Mouse (Mus musculus) stomach, embryonic 14.5 days (tissue): Measurements from ENCODE around the gene Tmem41b. TPM values are rescaled to one million over a fixed set of nuclear protein-coding genes. Genes with fewer than 3 reads are reported as not detected.
"Not testable (repeated sequence)": the region's sequence is repeated elsewhere in the genome, so short reads cannot be mapped to it uniquely, and the experiment has no call there.

Experiments
- ATAC-seq: fragments of 200-750 bp; cut with Nextera tagmentation; 2 replicates; pipeline ENCODE4 v1.8.0; 2017; ENCODE audit warnings: low read depth, moderate TSS enrichment; ENCODE audit not compliant: insufficient number of reproducible peaks, insufficient read depth, low FRiP score
- H3K27ac ChIP-seq: fragments of 300-500 bp; sonication (generic); 2 replicates; pipeline ENCODE4 v1.5.1; 2014; ENCODE audit warnings: mild to moderate bottlenecking, low read length, moderate library complexity, mixed read lengths
- H3K27me3 ChIP-seq: fragments of 300-500 bp; sonication (generic); 2 replicates; pipeline ENCODE4 v1.6.1; 2014; ENCODE audit warnings: low read length, control low read depth, mixed read lengths; ENCODE audit not compliant: control insufficient read depth, insufficient read depth
- H3K36me3 ChIP-seq: fragments of 300-500 bp; sonication (generic); 2 replicates; pipeline ENCODE4 v1.6.1; 2014; ENCODE audit warnings: mild to moderate bottlenecking, control low read depth, low read length, moderate library complexity, mixed read lengths; ENCODE audit not compliant: control insufficient read depth, insufficient read depth
- H3K4me1 ChIP-seq: fragments of 300-500 bp; sonication (generic); 2 replicates; pipeline ENCODE4 v1.6.1; 2014; ENCODE audit warnings: low read length, control low read depth, mixed read lengths; ENCODE audit not compliant: control insufficient read depth, insufficient read depth
- H3K4me2 ChIP-seq: fragments of 300-500 bp; sonication (generic); replicated peaks from 2 replicates; pipeline ENCODE4 v1.6.1; 2014; ENCODE audit warnings: low read depth, low read length, control low read depth
- H3K4me3 ChIP-seq: fragments of 300-500 bp; sonication (generic); 2 replicates; pipeline ENCODE4 v1.5.1; 2014; ENCODE audit warnings: low read depth, low read length, control low read depth
- H3K9ac ChIP-seq: fragments of 300-500 bp; sonication (generic); replicated peaks from 2 replicates; pipeline ENCODE4 v1.6.1; 2014; ENCODE audit warnings: low read depth, mild to moderate bottlenecking, control low read depth, low read length, moderate library complexity, mixed read lengths
- H3K9me3 ChIP-seq: fragments of 300-500 bp; sonication (generic); 2 replicates; pipeline ENCODE4 v1.6.1; 2016; ENCODE audit warnings: low read depth, low read length, control low read depth; ENCODE audit not compliant: control insufficient read depth
- WGBS: fragments of 180-500 bp; shearing (Covaris S2); extraction: QIAGEN DNeasy Blood & Tissue Kit; methylation state at CpG from one replicate; pipeline ENCODE4 v1.1.7; 2014; 5-methylcytosine and 5-hydroxymethylcytosine counted together
- polyA plus RNA-seq: library from polyadenylated mRNA; unstranded; fragments of >200 nt; fragmentation: Nextera tagmentation; extraction: Ambion mirVana; gene quantifications from 2 replicates; pipeline ENCODE4 v1.2.1, GENCODE M21; 2014

Tmem41b gene
- 70.8 and 75.7 TPM in 2 replicates for polyA plus RNA-seq

DNA sequence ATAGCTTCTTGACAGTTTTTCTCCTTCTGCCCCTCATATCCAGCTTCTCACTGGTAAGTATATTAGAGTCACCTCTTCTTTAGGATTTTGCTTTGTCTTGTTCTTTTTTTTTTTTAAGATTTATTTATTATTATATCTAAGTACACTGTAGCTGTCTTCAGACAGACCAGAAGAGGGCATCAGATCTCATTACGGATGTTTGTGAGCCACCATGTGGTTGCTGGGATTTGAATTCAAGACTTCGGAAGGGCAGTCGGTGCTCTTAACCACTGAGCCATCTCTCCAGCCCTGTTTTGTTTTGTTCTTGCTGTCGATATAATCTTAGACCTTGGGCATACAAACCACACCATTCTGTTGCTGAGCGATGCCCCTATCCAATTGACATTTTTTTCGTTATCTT, at the start of gene Tmem41b:
TSS of gene Tmem41b (minus strand) at position 155 of the 400 bp plus-strand sequence.
- H3K36me3 ChIP-seq, H3K9me3 ChIP-seq, ATAC-seq, H3K4me1 ChIP-seq, H3K27me3 ChIP-seq: not testable (repeated sequence)
- Histone ChIP-seq H3K27ac (peak within 1 kb of the TSS; percentile 67; the same call in 1 of the 2 replicates), H3K4me2 (peak within 1 kb of the TSS; percentile 72), H3K4me3 (peak within 1 kb of the TSS; percentile 63), H3K9ac (peak within 1 kb of the TSS; percentile 76)
- 32% methylated on average over 6 of the region's 6 CpGs for WGBS

DNA sequence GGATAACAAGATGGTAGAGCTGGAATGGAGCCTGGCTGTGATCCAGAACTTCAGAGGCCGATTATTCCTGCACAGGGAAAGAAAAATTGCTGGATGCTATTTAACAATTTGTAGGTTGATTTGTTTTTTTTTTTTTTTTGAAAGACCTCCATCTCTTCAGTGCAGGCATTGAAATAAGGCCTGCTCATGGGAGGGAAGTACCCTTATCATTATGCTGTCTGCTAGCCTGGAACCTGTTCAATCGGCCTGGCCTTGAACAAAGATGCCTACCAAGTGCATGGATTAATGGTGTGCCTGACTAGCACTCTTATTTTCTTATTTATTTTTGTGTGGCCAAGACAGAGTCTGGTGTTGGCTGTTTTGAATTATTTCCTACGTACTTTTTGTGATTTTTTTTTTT, 43.6 kb upstream of the Tmem41b start:
- no peak overlapping the region for H3K4me3 ChIP-seq
- H3K9me3 ChIP-seq, result no peaks in the 10 kb centered on the region
- ATAC-seq, result no peak
- H3K4me1 ChIP-seq, result no peaks in the 10 kb centered on the region
- no peak overlapping the region for H3K4me2 ChIP-seq
- H3K27me3 ChIP-seq, result no peaks in the 10 kb centered on the region
- no peak overlapping the region for H3K9ac ChIP-seq
- H3K27ac ChIP-seq, result no peak overlapping the region
- whole genome bisulfite sequencing, result 82% methylated on average over 3 of the region's 3 CpGs
- H3K36me3 ChIP-seq, result peaks cover 36% of the 10 kb centered on the region

DNA sequence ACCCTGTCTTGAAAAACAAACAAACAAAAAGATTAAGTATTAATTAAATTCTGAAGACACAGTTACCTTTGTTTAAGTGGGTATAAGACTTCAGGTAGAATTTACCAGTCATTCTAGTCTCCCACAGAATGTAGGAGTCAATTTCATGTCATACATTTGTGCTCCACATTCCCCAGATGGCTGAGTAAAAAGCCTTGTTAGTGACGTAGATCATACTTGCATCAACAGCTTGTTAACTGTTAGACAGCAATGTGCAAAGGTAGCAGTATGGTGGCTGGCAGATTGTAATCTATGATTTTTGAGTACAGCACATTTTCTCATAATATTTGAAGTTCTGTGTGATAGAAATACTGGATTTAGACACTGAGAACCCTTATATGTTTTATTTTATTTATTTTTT, 42.1 kb upstream of the Tmem41b start:
- Histone ChIP-seq H3K27ac (no peak overlapping the region), H3K4me2 (no peak overlapping the region), H3K9ac (no peak overlapping the region), H3K4me1 (no peaks in the 10 kb centered on the region), H3K4me3 (no peak overlapping the region), H3K9me3 (peaks cover 4% of the 10 kb centered on the region; the same call in 1 of the 2 replicates), H3K27me3 (no peaks in the 10 kb centered on the region), H3K36me3 (peaks cover 28% of the 10 kb centered on the region)
- no peak for ATAC-seq
- 67% methylated on average over 1 of the region's 1 CpGs for WGBS

DNA sequence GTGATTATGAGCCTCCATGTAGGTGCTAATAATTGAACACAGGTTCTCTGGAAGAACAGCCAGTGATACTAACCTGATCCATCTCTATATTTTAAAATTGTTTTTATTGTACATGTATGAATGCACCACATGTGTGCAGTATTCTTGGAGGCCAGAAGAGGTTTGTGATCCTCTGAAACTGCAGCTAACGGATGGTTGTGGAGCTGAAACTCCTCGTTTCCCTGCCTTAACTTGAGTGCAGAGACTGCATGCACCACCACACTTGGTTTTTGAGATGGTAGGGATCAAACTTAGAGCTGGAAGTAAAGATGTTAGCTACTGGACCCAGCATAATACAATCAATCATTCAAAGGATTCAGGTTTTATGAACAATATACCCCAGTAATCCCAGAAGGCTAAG, 39.9 kb upstream of the Tmem41b start:
- WGBS, result 78% methylated on average over 2 of the region's 2 CpGs
- H3K9ac ChIP-seq, result no peak overlapping the region
- ATAC-seq, result no peak

DNA sequence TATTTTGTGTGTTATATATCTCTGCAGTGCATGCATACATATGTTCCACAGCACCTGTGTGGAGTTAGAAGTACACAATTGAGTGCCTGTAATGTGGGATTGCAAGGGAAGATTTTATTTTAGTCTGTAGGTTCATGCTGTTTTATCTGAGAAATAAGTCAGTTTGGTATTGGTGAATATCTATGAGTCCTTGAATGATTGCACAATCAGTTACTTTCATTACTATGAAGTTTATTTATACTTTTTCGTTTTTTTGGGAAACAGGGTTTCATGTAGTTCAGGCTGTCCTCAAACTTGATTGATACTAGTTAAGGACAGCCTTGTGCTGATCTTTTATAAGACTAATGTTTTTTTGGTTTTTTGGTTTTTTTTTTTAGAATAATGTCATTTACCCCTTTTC, 36.8 kb upstream of the Tmem41b start:
- Histone ChIP-seq H3K9ac (no peak overlapping the region), H3K36me3 (0 out of 2 replicates have a peak, but pooled peaks cover 3% of the 10 kb centered on the region), H3K27me3 (no peaks in the 10 kb centered on the region), H3K4me3 (no peak overlapping the region), H3K4me1 (no peaks in the 10 kb centered on the region), H3K4me2 (no peak overlapping the region), H3K9me3 (peaks cover 4% of the 10 kb centered on the region; the same call in 1 of the 2 replicates), H3K27ac (no peak overlapping the region)
- no peak for ATAC-seq
- 83% methylated on average over 1 of the region's 1 CpGs for WGBS

More for the DNA sequence above, 39.9 kb upstream of the Tmem41b start:
- peaks cover 14% of the 10 kb centered on the region; the same call in 1 of the 2 replicates for H3K36me3 ChIP-seq
- H3K27ac ChIP-seq, result no peak overlapping the region
- H3K4me1 ChIP-seq, result no peaks in the 10 kb centered on the region
- no peaks in the 10 kb centered on the region for H3K27me3 ChIP-seq
- peaks cover 4% of the 10 kb centered on the region; the same call in 1 of the 2 replicates for H3K9me3 ChIP-seq
- H3K4me3 ChIP-seq, result no peak overlapping the region
- no peak overlapping the region for H3K4me2 ChIP-seq

DNA sequence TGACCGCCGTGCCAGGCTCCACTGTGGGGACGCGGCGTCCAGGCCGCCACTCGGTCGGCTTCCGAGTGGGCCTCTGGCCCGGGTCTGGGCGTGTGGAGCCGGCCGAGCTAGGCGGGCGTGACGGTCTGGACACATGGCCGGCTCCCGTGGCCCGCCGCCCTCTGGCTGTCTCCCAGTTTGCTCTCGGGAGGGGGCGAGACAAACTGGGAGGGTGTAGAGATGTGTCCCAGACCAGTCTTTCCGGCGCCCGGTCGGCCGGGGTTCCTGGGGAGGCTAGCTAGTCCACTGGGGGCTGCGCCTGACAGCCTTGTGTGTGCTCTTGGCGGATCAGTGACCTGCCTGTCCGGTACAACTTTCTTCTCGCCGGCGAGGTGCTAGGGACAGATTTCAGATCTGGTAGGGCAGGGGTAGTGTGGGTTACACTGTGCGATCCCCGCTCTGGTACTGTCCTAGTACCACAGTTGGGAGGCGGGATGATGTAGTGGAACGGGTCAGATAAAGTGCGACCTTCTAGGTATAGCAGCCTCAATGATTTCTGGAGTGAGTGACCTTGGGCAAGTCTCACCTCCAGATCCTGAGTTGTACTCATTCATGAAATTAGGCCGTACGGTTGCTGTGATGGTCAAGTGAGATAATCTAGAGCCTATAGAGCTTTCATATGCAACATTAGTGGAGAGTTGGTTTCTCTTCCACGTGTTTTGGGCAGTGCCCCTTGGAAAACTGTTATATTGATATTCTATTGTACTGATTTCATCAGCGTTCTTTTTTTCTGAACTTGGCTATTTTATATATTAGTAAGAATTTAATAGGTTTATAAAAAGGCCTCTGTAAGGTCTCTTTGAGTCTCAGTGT, 32.1 kb upstream of the Tmem41b start:
- H3K9ac ChIP-seq, result peak overlapping the region; percentile 95
- H3K4me3 ChIP-seq, result peak overlapping the region; percentile 99
- ATAC-seq, result peak; percentile 76
- under 1% methylated on average over 42 of the region's 42 CpGs for WGBS
- peak overlapping the region; percentile 57 for H3K4me2 ChIP-seq
- peak overlapping the region; percentile 94 for H3K27ac ChIP-seq
- no peaks in the 10 kb centered on the region for H3K36me3 ChIP-seq
- no peaks in the 10 kb centered on the region for H3K27me3 ChIP-seq
- H3K9me3 ChIP-seq, result no peaks in the 10 kb centered on the region
- no peaks in the 10 kb centered on the region for H3K4me1 ChIP-seq

DNA sequence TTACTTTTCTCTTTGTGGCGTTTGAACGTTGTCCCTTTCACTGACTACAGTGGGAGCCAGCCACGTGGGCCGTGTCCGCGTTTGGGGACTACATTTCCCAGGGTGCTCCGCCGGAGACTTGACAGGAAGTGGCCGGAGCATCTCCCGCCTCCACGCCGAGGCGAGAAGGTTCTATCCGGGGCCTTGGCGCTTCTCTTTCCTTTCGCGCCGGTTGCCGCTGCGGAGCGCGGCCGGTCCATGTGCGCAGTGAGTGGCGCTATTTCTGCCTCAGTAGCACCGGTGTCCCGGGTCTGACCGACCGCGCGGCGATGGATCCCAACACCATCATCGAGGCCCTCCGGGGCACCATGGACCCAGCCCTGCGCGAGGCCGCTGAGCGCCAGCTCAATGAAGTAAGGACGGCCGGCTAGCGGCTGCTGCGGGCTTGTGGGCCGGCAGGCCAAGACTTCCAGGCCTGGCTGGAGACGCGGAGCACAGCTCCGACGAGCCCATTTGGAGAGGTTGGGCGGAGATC, 31.4 kb upstream of the Tmem41b start, which contains the start of gene Ipo7:
TSS of gene Ipo7 (plus strand) at position 158 of the 514 bp plus-strand sequence.
- no peaks in the 10 kb centered on the region for H3K36me3 ChIP-seq
- no peaks in the 10 kb centered on the region for H3K4me1 ChIP-seq
- under 1% methylated on average over 47 of the region's 48 CpGs for WGBS
- peak within 1 kb of the TSS; percentile 95 for H3K9ac ChIP-seq
- peak within 1 kb of the TSS; percentile 57 for H3K4me2 ChIP-seq
- peak within 1 kb of the TSS; percentile 94 for H3K27ac ChIP-seq
- H3K4me3 ChIP-seq, result peak within 1 kb of the TSS; percentile 99
- no peaks in the 10 kb centered on the region for H3K27me3 ChIP-seq
- peak; percentile 95 for ATAC-seq
- H3K9me3 ChIP-seq, result no peaks in the 10 kb centered on the region

DNA sequence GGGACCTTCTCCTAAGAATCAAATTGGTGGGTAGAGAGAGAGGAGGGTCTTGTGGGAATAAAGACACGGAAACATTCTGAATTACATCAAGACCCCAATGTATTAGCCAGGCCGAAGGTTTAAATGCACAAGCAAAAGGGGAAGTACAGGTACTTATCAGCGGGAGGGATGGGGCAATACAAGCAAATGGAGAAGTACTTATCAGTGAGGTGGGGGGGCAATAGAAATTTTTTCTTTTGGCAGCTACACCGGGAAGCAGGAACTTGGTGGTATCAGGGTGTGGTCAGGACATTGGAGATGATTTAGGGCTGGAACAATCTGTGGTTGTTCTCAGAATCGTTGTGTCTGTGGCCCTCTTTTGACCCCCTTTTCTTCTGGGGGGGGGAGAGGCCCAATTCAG, 27.5 kb upstream of the Tmem41b start:
- no peaks in the 10 kb centered on the region for H3K27me3 ChIP-seq
- no peak overlapping the region for H3K4me2 ChIP-seq
- H3K9me3 ChIP-seq, result no peaks in the 10 kb centered on the region
- ATAC-seq, result no peak
- H3K27ac ChIP-seq, result no peak overlapping the region
- H3K4me1 ChIP-seq, result no peaks in the 10 kb centered on the region
- no peak overlapping the region for H3K4me3 ChIP-seq
- H3K36me3 ChIP-seq, result no peaks in the 10 kb centered on the region
- H3K9ac ChIP-seq, result no peak overlapping the region
- WGBS, result 75% methylated on average over 5 of the region's 5 CpGs
